Mouse (Mus musculus) hindbrain, embryonic 16.5 days (tissue): ENCODE results near the gene Kctd10. TPM values are rescaled to one million over a fixed set of nuclear protein-coding genes. Genes with fewer than 3 reads are reported as not detected.

Experiments used
- ATAC-seq: fragments of 200-750 bp; cut with Nextera tagmentation; 2 replicates; pipeline ENCODE4 v1.8.0; 2017; ENCODE audit warnings: moderate TSS enrichment, moderate library complexity
- H3K27ac ChIP-seq: fragments of 300-500 bp; sonication (generic); 2 replicates; pipeline ENCODE4 v1.5.1; 2014; ENCODE audit warnings: low read depth, mild to moderate bottlenecking, control low read depth, low read length, moderate library complexity
- H3K27me3 ChIP-seq: fragments of 300-500 bp; sonication (generic); replicated peaks from 2 replicates; pipeline ENCODE4 v1.6.1; 2014; ENCODE audit warnings: low read length; ENCODE audit not compliant: control insufficient read depth, insufficient read depth
- H3K36me3 ChIP-seq: fragments of 300-500 bp; sonication (generic); 2 replicates; pipeline ENCODE4 v1.6.1; 2014; ENCODE audit warnings: mild to moderate bottlenecking, low read length, moderate library complexity, mixed read lengths; ENCODE audit not compliant: control insufficient read depth, insufficient read depth
- H3K4me1 ChIP-seq: fragments of 300-500 bp; sonication (generic); 2 replicates; pipeline ENCODE4 v1.6.1; 2014; ENCODE audit warnings: low read depth, low read length; ENCODE audit not compliant: control insufficient read depth, insufficient read depth
- H3K4me2 ChIP-seq: fragments of 300-500 bp; sonication (generic); 2 replicates; pipeline ENCODE4 v1.6.1; 2014; ENCODE audit warnings: mild to moderate bottlenecking, low read length, control low read depth, moderate library complexity
- H3K4me3 ChIP-seq: fragments of 300-500 bp; sonication (generic); 2 replicates; pipeline ENCODE4 v1.5.1; 2014; ENCODE audit warnings: mild to moderate bottlenecking, low read length, control low read depth, moderate library complexity
- H3K9ac ChIP-seq: fragments of 300-500 bp; sonication (generic); 2 replicates; pipeline ENCODE4 v1.6.1; 2014; ENCODE audit warnings: low read depth, mild to moderate bottlenecking, control low read depth, low read length, moderate library complexity
- H3K9me3 ChIP-seq: fragments of 300-500 bp; sonication (generic); 2 replicates; pipeline ENCODE4 v1.6.1; 2014; ENCODE audit warnings: mild to moderate bottlenecking, low read length, moderate library complexity; ENCODE audit not compliant: control insufficient read depth
- WGBS: fragments of 180-500 bp; shearing (Covaris S2); extraction: QIAGEN DNeasy Blood & Tissue Kit; methylation state at CpG from one replicate; pipeline ENCODE4 v1.1.7; 2014; 5-methylcytosine and 5-hydroxymethylcytosine counted together
- polyA plus RNA-seq: library from polyadenylated mRNA; unstranded; fragments of >200 nt; fragmentation: Nextera tagmentation; extraction: Ambion mirVana; gene quantifications from 2 replicates; pipeline ENCODE4 v1.2.1, GENCODE M21; 2015

Kctd10 gene
- polyA plus RNA-seq, 1 experiment from 2014 or later = 59.3 TPM

GRCm38 (mm10) chr5:114415606-114416005 lies 35.3 kb upstream of the Kctd10 start:
- no peak overlapping the region for H3K27ac ChIP-seq
- 97% methylated on average over 5 of the region's 5 CpGs for WGBS
- ATAC-seq = no peak
- H3K4me2 ChIP-seq = no peak overlapping the region
- no peaks in the 10 kb centered on the region for H3K27me3 ChIP-seq
- H3K36me3 ChIP-seq = peaks cover 62% of the 10 kb centered on the region
- H3K4me3 ChIP-seq = no peak overlapping the region
- no peaks in the 10 kb centered on the region for H3K9me3 ChIP-seq
- H3K4me1 ChIP-seq = no peaks in the 10 kb centered on the region
- no peak overlapping the region for H3K9ac ChIP-seq

DNA sequence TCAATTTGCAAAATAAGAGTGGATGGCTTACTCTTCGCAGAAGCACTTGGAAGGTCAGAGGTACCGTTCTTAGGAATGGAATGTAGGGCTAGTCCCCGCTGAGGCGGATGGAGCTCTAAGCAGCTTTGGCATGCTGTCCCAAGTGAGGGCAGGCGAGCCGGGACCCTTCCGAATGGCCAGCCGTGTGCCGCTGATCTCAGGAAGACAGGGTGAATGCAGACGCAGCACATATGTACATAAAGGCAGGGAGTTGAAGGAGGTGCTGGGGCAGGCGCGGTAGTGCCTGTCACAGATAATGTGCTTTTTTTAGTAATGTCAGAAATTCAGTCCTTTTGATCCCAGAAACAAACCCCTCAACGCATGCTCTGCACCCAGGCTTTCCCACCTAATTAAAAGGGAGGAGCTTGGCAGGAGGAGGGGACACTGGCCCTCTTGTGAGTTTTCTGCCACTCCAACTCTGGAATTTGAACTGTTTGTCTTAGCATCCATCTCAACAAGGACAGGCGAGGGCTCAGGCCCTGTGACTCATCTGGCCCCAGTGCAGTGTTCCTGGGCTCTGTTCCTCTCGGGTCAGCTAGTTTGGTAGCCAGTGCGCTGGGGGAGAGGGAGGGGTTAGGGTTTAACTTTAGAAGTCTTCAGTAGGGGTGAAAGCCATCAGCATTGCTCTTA lies 32.9 kb upstream of the Kctd10 start:
- Histone ChIP-seq H3K27ac (no peak overlapping the region), H3K36me3 (peaks cover 63% of the 10 kb centered on the region), H3K27me3 (no peaks in the 10 kb centered on the region), H3K9ac (no peak overlapping the region), H3K4me3 (no peak overlapping the region), H3K4me2 (no peak overlapping the region), H3K4me1 (no peaks in the 10 kb centered on the region), H3K9me3 (no peaks in the 10 kb centered on the region)
- WGBS = 87% methylated on average over 16 of the region's 16 CpGs
- no peak for ATAC-seq

GRCm38 (mm10) chr5:114412361-114412998 lies 32.2 kb upstream of the Kctd10 start:
- H3K9ac ChIP-seq = no peak overlapping the region
- 86% methylated on average over 23 of the region's 23 CpGs for WGBS

GRCm38 (mm10) chr5:114410429-114410828 lies 30.1 kb upstream of the Kctd10 start:
- Histone ChIP-seq H3K27ac (no peak overlapping the region), H3K4me3 (no peak overlapping the region), H3K36me3 (peaks cover 65% of the 10 kb centered on the region), H3K9ac (no peak overlapping the region), H3K4me1 (no peaks in the 10 kb centered on the region), H3K27me3 (no peaks in the 10 kb centered on the region), H3K4me2 (no peak overlapping the region), H3K9me3 (no peaks in the 10 kb centered on the region)
- no peak for ATAC-seq
- 85% methylated on average over 12 of the region's 13 CpGs for WGBS

More at GRCm38 (mm10) chr5:114412361-114412998, 32.2 kb upstream of the Kctd10 start:
- Histone ChIP-seq H3K4me2 (no peak overlapping the region), H3K4me1 (no peaks in the 10 kb centered on the region), H3K27me3 (no peaks in the 10 kb centered on the region), H3K36me3 (peaks cover 67% of the 10 kb centered on the region), H3K4me3 (no peak overlapping the region), H3K9me3 (no peaks in the 10 kb centered on the region), H3K27ac (no peak overlapping the region)
- no peak for ATAC-seq

- whole genome bisulfite sequencing = 90% methylated on average over 11 of the region's 11 CpGs
- ATAC-seq = no peak
Observed at GRCm38 (mm10) chr5:114408846-114409245, 28.5 kb upstream of the Kctd10 start.

GRCm38 (mm10) chr5:114407810-114408209 lies 27.5 kb upstream of the Kctd10 start:
- H3K27ac ChIP-seq = no peak overlapping the region
- H3K4me1 ChIP-seq = no peaks in the 10 kb centered on the region
- no peak overlapping the region for H3K4me3 ChIP-seq
- H3K4me2 ChIP-seq = no peak overlapping the region
- no peaks in the 10 kb centered on the region for H3K9me3 ChIP-seq
- H3K9ac ChIP-seq = no peak overlapping the region
- WGBS = 87% methylated on average over 9 of the region's 9 CpGs
- no peaks in the 10 kb centered on the region for H3K27me3 ChIP-seq
- ATAC-seq = no peak
- peaks cover 78% of the 10 kb centered on the region for H3K36me3 ChIP-seq

More at GRCm38 (mm10) chr5:114408846-114409245, 28.5 kb upstream of the Kctd10 start:
- H3K27me3 ChIP-seq = no peaks in the 10 kb centered on the region
- H3K4me1 ChIP-seq = no peaks in the 10 kb centered on the region
- H3K9me3 ChIP-seq = no peaks in the 10 kb centered on the region
- H3K4me3 ChIP-seq = no peak overlapping the region
- no peak overlapping the region for H3K27ac ChIP-seq
- no peak overlapping the region for H3K9ac ChIP-seq
- peaks cover 73% of the 10 kb centered on the region for H3K36me3 ChIP-seq
- no peak overlapping the region for H3K4me2 ChIP-seq

- Histone ChIP-seq H3K9me3 (no peaks in the 10 kb centered on the region), H3K27me3 (no peaks in the 10 kb centered on the region), H3K9ac (no peak overlapping the region), H3K36me3 (peaks cover 77% of the 10 kb centered on the region), H3K4me2 (no peak overlapping the region), H3K27ac (peak overlapping the region; percentile 6; the same call in 1 of the 2 replicates), H3K4me1 (no peaks in the 10 kb centered on the region), H3K4me3 (no peak overlapping the region)
- ATAC-seq = no peak
- WGBS = 81% methylated on average over 10 of the region's 10 CpGs
Observed at GRCm38 (mm10) chr5:114407269-114407668, 27.0 kb upstream of the Kctd10 start.

- 85% methylated on average over 14 of the region's 14 CpGs for WGBS
- ATAC-seq = no peak
- H3K27ac ChIP-seq = peak overlapping the region; percentile 6; the same call in 1 of the 2 replicates
- H3K4me2 ChIP-seq = no peak overlapping the region
- H3K36me3 ChIP-seq = peaks cover 77% of the 10 kb centered on the region
- H3K27me3 ChIP-seq = no peaks in the 10 kb centered on the region
- no peak overlapping the region for H3K9ac ChIP-seq
- no peak overlapping the region for H3K4me3 ChIP-seq
- H3K9me3 ChIP-seq = no peaks in the 10 kb centered on the region
- no peaks in the 10 kb centered on the region for H3K4me1 ChIP-seq
Observed at GRCm38 (mm10) chr5:114406592-114406991, 26.3 kb upstream of the Kctd10 start.

- no peak for ATAC-seq
- Histone ChIP-seq H3K4me1 (no peaks in the 10 kb centered on the region), H3K27me3 (no peaks in the 10 kb centered on the region), H3K4me3 (no peak overlapping the region), H3K27ac (no peak overlapping the region), H3K36me3 (peaks cover 60% of the 10 kb centered on the region), H3K9me3 (no peaks in the 10 kb centered on the region), H3K4me2 (no peak overlapping the region), H3K9ac (no peak overlapping the region)
- 90% methylated on average over 9 of the region's 9 CpGs for WGBS
Observed at GRCm38 (mm10) chr5:114393169-114393568, 12.9 kb upstream of the Kctd10 start.
